Mouse (Mus musculus) embryo, embryonic 9.5 days (tissue): ENCODE measurements around the gene Slc29a3.
A peak's percentile ranks its signal among the peaks of the same experiment; 100 is the strongest.

Source experiments
- DNase-seq: peaks from one replicate; pipeline ENCODE4 v3.0.0-alpha.2; 2017; ENCODE audit errors: extremely low spot score

Slc29a3 gene

GRCm38 (mm10) chr10:60752040-60753020, at the start of gene Slc29a3:
Gene Slc29a3 (minus strand): TSS chr10:60752794.
- DNase-seq, result peak; percentile 98

GRCm38 (mm10) chr10:60801898-60802412, 49.4 kb upstream of the Slc29a3 start:
- no peak for DNase-seq

GRCm38 (mm10) chr10:60801168-60801897, 48.7 kb upstream of the Slc29a3 start:
- no peak for DNase-seq

- no peak for DNase-seq
Observed at GRCm38 (mm10) chr10:60800295-60801167, 47.9 kb upstream of the Slc29a3 start.

DNA sequence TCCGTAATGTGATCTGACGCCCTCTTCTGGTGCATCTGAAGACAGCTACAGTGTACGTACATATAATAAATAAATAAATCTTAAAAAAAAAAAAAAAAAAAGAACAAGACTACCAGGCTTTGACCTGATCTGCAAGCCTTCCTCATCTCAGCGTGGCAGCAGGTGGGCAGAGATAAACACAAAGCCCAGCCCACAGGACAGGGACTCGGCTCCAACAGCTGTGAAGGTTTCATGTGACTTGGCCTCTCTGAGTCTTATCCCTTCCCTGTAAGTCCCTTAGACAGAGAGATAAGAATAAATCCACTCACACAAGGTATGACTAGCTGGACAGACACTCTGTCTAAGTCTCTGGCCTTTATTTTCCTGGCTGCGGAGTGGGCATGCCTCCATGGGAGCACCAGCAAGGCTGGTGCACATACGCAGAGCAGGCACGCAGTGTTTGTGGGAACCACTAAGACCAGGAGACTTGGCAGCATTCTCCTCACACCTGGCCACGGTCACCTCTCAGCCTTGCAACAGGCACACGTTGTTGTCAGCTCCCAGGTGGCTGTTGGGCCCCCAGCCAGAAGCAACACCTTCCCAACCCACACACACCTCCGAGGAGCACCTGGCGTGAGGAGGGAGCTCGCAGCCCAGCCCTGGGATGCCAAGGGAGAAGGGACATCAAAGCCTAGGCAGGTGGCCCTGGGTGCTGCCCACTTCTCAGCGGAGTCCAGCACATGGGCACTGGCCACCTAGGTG, 45.3 kb upstream of the Slc29a3 start:
- no peak for DNase-seq

- DNase-seq, result no peak
Observed at GRCm38 (mm10) chr10:60796474-60796873, 43.9 kb upstream of the Slc29a3 start.

DNA sequence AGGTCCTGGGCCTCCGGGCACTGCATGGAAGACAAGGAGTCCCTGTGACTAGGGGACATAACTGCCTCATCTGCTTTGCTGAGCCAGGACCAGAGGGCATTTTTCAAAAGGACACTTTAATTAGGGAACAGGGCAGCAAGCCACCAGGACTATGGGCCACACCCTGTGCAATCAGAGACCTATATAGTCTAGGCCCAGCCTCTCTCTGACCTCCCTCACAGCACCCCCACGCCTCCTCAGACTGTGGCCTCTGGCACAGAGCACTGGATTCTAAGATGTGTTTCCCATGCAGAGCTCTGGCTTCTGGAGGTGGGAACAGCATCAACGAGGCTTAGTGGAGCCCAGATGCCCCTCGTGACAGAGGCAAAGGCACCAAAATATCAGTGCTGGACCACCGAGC, 43.4 kb upstream of the Slc29a3 start:
- DNase-seq, result no peak

- no peak for DNase-seq
Observed at GRCm38 (mm10) chr10:60794792-60795191, 42.2 kb upstream of the Slc29a3 start.

- DNase-seq, result no peak
Observed at GRCm38 (mm10) chr10:60794374-60794773, 41.8 kb upstream of the Slc29a3 start.

- no peak for DNase-seq
Observed at GRCm38 (mm10) chr10:60792841-60793240, 40.2 kb upstream of the Slc29a3 start.

DNA sequence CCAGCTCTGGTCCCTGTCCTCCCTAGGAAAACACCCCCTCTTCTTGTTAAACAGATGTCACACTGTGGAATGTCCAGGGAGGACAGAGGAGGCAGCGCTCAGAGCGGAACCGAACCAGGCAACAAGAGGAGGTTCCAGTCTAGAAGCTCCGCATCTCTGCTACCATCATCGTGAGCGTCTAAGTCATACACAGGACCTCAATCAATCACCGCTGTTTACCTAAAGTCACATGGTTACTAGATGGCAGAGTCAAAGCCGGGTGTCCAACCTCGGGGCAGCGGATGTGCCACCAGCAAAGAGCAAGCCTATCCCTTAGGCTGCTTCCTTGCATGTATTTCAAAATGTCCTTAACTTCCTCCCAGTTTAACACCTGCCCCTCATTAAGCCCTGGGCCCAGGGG, 39.8 kb upstream of the Slc29a3 start:
- DNase-seq, result no peak

DNA sequence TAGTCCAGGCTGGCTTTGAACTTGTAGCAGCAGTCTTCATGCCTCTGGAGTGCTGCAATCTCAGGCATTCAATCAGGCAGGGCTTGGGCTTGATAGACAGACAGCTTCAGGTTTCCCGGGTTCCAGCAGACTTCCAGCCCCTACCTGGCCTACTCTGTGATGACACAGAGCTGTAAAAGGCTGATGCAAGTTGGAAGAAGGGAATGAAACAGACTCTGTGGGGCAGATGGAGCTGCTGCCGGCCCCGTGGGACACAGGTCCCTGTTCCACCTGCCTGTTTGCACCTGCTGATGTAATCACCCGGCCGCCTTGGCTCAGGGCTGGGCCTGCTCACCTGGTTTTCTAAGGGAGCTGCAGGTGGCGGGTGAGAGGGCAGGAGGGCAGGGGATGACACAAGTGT, 38.3 kb upstream of the Slc29a3 start:
- DNase-seq, result no peak

DNA sequence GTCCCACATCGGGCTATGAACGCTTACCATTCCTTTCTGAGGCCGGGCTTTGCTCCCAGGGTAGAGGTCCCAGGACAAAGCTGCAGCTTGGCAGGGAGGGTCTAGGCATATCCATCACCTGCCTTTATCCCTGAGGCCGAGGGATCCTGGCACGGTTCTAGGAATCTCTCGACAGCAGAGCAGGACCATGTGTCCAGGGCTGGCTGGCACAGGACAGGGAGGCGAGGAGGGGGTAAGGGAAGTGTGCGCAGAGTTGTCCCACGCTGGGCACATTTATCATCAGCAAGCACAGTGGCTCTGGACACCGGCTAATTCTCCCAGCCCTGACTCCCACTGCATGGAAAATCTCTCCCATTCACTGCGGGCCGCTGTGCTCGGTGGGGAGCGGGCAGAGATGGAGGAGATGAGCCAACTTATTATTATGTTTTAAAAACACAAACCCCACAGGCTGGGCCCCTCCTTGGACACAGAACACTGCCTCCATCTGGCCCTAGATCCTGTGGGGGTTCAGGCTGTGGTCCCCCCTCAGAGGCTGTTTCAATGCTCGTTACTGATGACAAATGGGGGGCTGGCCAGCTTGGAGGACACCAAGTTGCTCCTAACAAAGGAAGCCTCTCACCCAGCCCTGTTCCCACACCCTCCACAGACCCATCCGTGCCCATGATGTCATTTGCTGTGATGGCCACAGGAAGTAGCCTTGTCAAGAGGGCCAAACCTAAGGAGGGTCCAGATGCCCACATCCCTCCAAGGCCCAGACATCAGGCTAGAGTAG, 34.9 kb upstream of the Slc29a3 start:
- DNase-seq, result no peak

DNA sequence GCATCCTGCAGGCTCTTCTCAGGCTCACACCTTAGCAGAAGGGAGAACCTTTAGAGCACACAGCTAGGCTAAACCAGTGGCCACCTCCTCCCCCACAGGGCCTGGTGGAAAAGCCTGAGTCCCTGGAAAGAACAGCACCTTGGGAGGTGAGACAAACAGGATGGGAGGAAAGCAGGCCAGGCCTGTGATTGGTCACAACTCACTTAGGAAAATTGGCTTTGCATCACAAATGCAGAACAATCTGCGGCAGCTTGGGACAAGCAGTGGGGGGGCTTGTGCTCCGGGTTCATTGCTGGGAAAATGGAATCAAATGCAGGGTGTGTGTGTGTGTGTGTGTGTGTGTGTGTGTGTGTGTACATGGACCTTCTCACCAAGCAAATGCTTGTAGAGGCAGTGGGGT, 31.0 kb upstream of the Slc29a3 start:
- DNase-seq, result no peak

DNA sequence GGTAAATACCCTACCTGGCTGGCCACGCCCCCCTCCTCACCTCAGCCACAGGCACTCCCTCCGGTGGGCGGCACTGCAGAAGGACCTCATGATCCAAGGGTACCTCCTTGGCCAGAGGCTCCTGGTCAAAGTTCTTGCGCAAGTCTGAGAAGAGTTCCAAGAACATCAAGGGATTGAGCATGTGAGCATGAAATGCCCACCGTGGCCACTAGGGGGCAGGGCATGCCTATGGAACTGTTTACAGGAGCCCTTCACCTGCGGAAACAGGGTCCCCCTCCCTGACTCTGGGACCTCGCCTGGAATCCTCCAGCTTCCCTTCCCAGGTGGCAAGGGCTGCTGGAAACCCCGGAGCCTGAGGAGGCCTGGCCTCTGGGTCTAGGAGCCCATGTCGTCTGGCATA, 27.0 kb upstream of the Slc29a3 start:
- DNase-seq, result peak; percentile 85

DNA sequence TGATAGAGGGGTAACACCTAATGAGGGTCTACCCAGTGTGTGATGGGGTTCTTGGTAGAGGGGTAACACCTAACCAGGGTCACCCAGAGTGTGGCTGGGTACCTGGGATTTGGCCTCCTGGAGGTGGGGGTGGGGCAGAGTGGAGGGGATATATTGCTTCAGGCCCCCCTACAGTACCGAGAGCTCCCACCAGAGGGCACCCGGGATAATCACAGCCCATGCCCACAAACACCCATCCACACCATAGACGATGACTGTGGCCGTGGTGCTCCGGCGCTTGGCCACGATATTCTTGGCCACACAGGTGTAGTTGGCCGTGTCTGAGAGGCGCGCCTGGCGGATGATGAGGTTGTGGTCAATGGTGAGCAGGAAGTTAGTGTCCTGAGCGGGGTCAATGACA, 25.9 kb upstream of the Slc29a3 start:
- DNase-seq, result peak; percentile 44

DNA sequence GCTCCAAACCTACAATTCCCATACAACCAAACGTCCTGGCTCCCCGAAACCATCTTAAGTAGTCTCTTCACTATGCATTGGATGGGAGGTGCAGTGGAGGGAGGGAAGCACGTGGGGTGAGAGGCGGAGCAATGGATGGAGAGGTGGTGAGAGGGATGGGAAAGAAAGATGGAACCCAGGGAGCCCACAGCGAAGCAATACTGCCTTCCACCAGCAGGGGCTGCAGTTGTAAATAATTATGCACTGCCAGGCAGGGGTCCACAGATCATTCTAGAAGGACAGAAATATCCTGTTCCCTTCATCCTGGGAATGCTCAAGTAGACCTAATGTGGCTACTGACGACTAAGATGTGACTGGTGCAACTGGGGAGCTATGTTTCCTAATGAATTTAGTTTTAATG, 22.9 kb upstream of the Slc29a3 start:
- peak; percentile 16 for DNase-seq

DNA sequence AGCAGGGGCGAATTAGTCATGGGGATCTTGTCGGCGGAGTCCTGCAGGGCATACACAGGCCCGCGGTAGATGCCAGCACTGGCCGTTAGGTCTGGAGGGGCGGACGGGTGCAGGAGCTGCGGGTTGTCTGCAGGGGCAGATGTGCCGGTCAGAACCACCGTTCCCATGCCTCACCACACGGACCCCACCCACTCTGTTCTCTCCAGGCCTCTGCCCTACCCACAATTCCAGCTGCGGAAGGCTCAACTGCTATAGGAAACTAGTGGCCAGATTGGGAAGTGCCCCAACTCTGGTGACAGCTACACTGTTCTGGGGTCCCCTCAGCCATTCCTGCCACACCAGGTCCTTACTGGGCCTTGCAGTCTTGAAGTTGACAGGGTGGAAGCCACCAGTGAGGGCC, 22.0 kb upstream of the Slc29a3 start:
- no peak for DNase-seq

- DNase-seq, result no peak
Observed at GRCm38 (mm10) chr10:60770855-60771254, 18.3 kb upstream of the Slc29a3 start.

GRCm38 (mm10) chr10:60768614-60769013, 16.0 kb upstream of the Slc29a3 start:
- DNase-seq, result no peak
